Mouse (Mus musculus): ENCODE measurements around the gene Pik3ip1. TPM values are rescaled to one million over a fixed set of nuclear protein-coding genes. Genes with fewer than 3 reads are reported as not detected.

The Pik3ip1 gene
- polyA plus RNA-seq, 1 experiment = 11.0 TPM

GRCm38 (mm10) chr11:3337173-3337955 is 7.2 kb downstream of the Pik3ip1 start:
- no peak overlapping the region for H3K27ac ChIP-seq (ENCODE audit: insufficient read depth, low read depth, low read length)
- no peaks in the 10 kb centered on the region for H3K27me3 ChIP-seq (ENCODE audit: control insufficient read depth, insufficient read depth, low read length)
- 0 out of 2 replicates have a peak, but pooled peaks cover 2% of the 10 kb centered on the region for H3K36me3 ChIP-seq (ENCODE audit: control insufficient read depth, insufficient read depth, low read length)
- TF ChIP-seq CTCF (IDR thresholded peaks at IDR 0.05; ENCODE audit: extremely low read depth, insufficient read length, insufficient replicate concordance, low read depth, low read length) (no peak), POLR2A (IDR thresholded peaks at IDR 0.05; ENCODE audit: low read depth, low read length) (no peak)
- 42% methylated on average over 12 of the region's 12 CpGs for WGBS
- no peak overlapping the region for H3K4me3 ChIP-seq (ENCODE audit: low read depth, low read length)
- H3K4me1 ChIP-seq (ENCODE audit: control insufficient read depth, insufficient read depth, insufficient read length, low read length) = peaks cover 5% of the 10 kb centered on the region; the same call in 1 of the 2 replicates

- H3K27ac ChIP-seq (ENCODE audit: insufficient read depth, low read depth, low read length) = no peak overlapping the region
- no peak overlapping the region for H3K4me3 ChIP-seq (ENCODE audit: low read depth, low read length)
- peaks cover 5% of the 10 kb centered on the region; the same call in 1 of the 2 replicates for H3K4me1 ChIP-seq (ENCODE audit: control insufficient read depth, insufficient read depth, insufficient read length, low read length)
- no peaks in the 10 kb centered on the region for H3K27me3 ChIP-seq (ENCODE audit: control insufficient read depth, insufficient read depth, low read length)
- 0 out of 2 replicates have a peak, but pooled peaks cover 2% of the 10 kb centered on the region for H3K36me3 ChIP-seq (ENCODE audit: control insufficient read depth, insufficient read depth, low read length)
- TF ChIP-seq CTCF (IDR thresholded peaks at IDR 0.05; ENCODE audit: extremely low read depth, insufficient read length, insufficient replicate concordance, low read depth, low read length) = no peak
- TF ChIP-seq POLR2A (IDR thresholded peaks at IDR 0.05; ENCODE audit: low read depth, low read length) = no peak
- WGBS = 67% methylated on average over 5 of the region's 5 CpGs
Observed at GRCm38 (mm10) chr11:3337961-3338360, 7.8 kb downstream of the Pik3ip1 start.

DNA sequence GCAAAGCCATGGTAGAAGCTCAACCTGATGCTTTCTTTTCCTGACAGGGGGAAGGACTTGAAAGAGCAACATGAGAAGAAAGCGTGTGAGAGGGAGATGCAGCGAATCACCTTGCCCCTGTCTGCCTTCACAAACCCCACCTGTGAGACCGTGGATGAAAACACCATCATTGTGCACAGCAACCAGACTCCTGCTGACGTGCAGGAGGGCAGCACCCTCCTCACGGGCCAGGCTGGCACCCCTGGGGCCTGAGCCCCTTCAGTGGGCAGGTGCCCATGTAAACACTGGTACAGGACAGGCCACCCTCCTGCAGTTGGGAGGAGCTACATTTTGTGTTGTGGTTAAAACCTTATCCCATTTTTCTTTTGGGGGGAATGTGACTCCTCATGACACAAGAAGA is 11.3 kb downstream of the Pik3ip1 start:
- WGBS = 74% methylated on average over 5 of the region's 5 CpGs
- TF ChIP-seq CTCF (IDR thresholded peaks at IDR 0.05; ENCODE audit: extremely low read depth, insufficient read length, insufficient replicate concordance, low read depth, low read length) (no peak), POLR2A (IDR thresholded peaks at IDR 0.05; ENCODE audit: low read depth, low read length) (no peak)

GRCm38 (mm10) chr11:3344916-3345315 is 14.7 kb downstream of the Pik3ip1 start:
- WGBS = 85% methylated on average over 3 of the region's 3 CpGs
- Histone ChIP-seq H3K4me3 (ENCODE audit: low read depth, low read length) (no peak overlapping the region), H3K4me1 (ENCODE audit: control insufficient read depth, insufficient read depth, insufficient read length, low read length) (peaks cover 2% of the 10 kb centered on the region; the same call in 1 of the 2 replicates), H3K27me3 (ENCODE audit: control insufficient read depth, insufficient read depth, low read length) (no peaks in the 10 kb centered on the region), H3K36me3 (ENCODE audit: control insufficient read depth, insufficient read depth, low read length) (peaks cover 47% of the 10 kb centered on the region), H3K27ac (ENCODE audit: insufficient read depth, low read depth, low read length) (no peak overlapping the region)
- TF ChIP-seq CTCF (IDR thresholded peaks at IDR 0.05; ENCODE audit: extremely low read depth, insufficient read length, insufficient replicate concordance, low read depth, low read length) = no peak
- TF ChIP-seq POLR2A (IDR thresholded peaks at IDR 0.05; ENCODE audit: low read depth, low read length) = no peak

More for the DNA sequence above, 11.3 kb downstream of the Pik3ip1 start:
- peaks cover 32% of the 10 kb centered on the region for H3K36me3 ChIP-seq (ENCODE audit: control insufficient read depth, insufficient read depth, low read length)
- H3K27me3 ChIP-seq (ENCODE audit: control insufficient read depth, insufficient read depth, low read length) = no peaks in the 10 kb centered on the region
- no peak overlapping the region for H3K27ac ChIP-seq (ENCODE audit: insufficient read depth, low read depth, low read length)
- no peaks in the 10 kb centered on the region for H3K4me1 ChIP-seq (ENCODE audit: control insufficient read depth, insufficient read depth, insufficient read length, low read length)
- H3K4me3 ChIP-seq (ENCODE audit: low read depth, low read length) = no peak overlapping the region

DNA sequence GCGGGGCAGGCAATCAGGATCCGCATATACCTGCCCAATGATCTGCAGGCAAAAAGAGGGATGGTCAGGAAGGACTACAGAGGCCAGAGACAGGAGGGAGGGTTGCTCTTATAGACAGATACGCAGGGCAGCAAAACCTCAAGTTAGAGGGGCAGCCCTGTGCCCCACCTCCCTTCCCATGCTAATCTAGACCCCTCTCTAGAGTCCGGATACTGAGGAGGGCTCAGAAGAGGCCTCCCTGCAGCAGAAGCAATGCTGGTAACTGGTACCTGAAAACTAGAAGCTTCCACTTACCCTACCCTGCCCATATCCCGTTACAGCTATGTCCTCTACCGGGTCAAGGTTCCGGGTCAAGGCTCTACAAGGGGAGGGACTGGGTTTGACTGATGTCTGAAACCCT is 16.1 kb downstream of the Pik3ip1 start:
- Histone ChIP-seq H3K4me1 (ENCODE audit: control insufficient read depth, insufficient read depth, insufficient read length, low read length) (peaks cover 2% of the 10 kb centered on the region; the same call in 1 of the 2 replicates), H3K27ac (ENCODE audit: insufficient read depth, low read depth, low read length) (no peak overlapping the region), H3K27me3 (ENCODE audit: control insufficient read depth, insufficient read depth, low read length) (no peaks in the 10 kb centered on the region), H3K4me3 (ENCODE audit: low read depth, low read length) (no peak overlapping the region), H3K36me3 (ENCODE audit: control insufficient read depth, insufficient read depth, low read length) (peaks cover 60% of the 10 kb centered on the region)
- TF ChIP-seq POLR2A (IDR thresholded peaks at IDR 0.05; ENCODE audit: low read depth, low read length) (no peak), CTCF (IDR thresholded peaks at IDR 0.05; ENCODE audit: extremely low read depth, insufficient read length, insufficient replicate concordance, low read depth, low read length) (no peak)
- WGBS = 86% methylated on average over 7 of the region's 7 CpGs

DNA sequence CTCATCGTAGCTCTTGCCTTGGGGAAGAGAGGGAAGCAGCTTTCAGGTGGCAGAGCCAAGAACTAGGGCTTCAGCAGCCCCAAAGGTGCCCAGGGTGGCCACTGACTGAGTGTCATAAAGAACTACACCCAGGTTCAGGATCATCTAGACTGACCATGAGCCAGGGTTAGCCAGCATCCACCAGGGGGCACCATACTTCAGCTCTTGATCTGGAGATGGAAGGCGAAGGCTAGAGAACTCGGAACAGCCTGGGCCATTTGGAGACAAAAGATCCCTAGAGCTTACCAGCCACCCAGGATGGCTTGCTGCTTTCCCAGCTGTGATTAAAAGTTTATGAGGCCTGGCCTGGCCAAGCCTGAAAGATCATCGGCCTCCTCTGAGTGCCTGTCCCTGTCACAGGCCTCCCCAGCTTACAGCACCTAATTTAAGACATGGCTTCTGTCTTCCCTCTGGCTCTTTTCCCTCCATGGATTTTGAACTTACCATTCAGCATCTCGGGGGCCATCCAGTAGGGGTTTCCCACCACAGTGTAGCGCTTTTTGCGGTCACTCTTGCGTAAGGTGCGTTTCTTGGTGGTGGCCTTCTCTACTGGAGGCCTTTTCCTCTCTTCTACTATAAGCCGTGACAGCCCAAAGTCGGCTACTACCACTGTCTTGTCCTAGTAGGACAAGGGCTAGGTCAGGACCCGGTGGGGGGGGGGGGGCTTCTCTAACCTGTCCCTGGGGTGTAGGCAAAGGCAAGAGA is 17.1 kb downstream of the Pik3ip1 start:
- WGBS = 62% methylated on average over 12 of the region's 12 CpGs
- peaks cover 2% of the 10 kb centered on the region; the same call in 1 of the 2 replicates for H3K4me1 ChIP-seq (ENCODE audit: control insufficient read depth, insufficient read depth, insufficient read length, low read length)
- no peak overlapping the region for H3K4me3 ChIP-seq (ENCODE audit: low read depth, low read length)
- no peak overlapping the region; the same call in 1 of the 2 replicates for H3K27ac ChIP-seq (ENCODE audit: insufficient read depth, low read depth, low read length)
- TF ChIP-seq CTCF (IDR thresholded peaks at IDR 0.05; ENCODE audit: extremely low read depth, insufficient read length, insufficient replicate concordance, low read depth, low read length) (peak; percentile 89), POLR2A (IDR thresholded peaks at IDR 0.05; ENCODE audit: low read depth, low read length) (no peak)
- no peaks in the 10 kb centered on the region for H3K27me3 ChIP-seq (ENCODE audit: control insufficient read depth, insufficient read depth, low read length)
- peaks cover 65% of the 10 kb centered on the region for H3K36me3 ChIP-seq (ENCODE audit: control insufficient read depth, insufficient read depth, low read length)

GRCm38 (mm10) chr11:3347835-3348195 is 17.6 kb downstream of the Pik3ip1 start:
- TF ChIP-seq CTCF (IDR thresholded peaks at IDR 0.05; ENCODE audit: extremely low read depth, insufficient read length, insufficient replicate concordance, low read depth, low read length) (no peak), POLR2A (IDR thresholded peaks at IDR 0.05; ENCODE audit: low read depth, low read length) (no peak)
- Histone ChIP-seq H3K36me3 (ENCODE audit: control insufficient read depth, insufficient read depth, low read length) (peaks cover 70% of the 10 kb centered on the region), H3K4me1 (ENCODE audit: control insufficient read depth, insufficient read depth, insufficient read length, low read length) (peaks cover 2% of the 10 kb centered on the region; the same call in 1 of the 2 replicates), H3K4me3 (ENCODE audit: low read depth, low read length) (no peak overlapping the region), H3K27ac (ENCODE audit: insufficient read depth, low read depth, low read length) (no peak overlapping the region), H3K27me3 (ENCODE audit: control insufficient read depth, insufficient read depth, low read length) (no peaks in the 10 kb centered on the region)
